Mouse (Mus musculus) retina, embryonic 14.5 days (tissue): ENCODE results near the gene Fbxo24.

Experiments used
- DNase-seq: peaks from one replicate; pipeline ENCODE4 v3.0.0-alpha.2; 2015; ENCODE audit warnings: low spot score

Fbxo24 gene

GRCm38 (mm10) chr5:137562965-137563364, 65.8 kb downstream of the Fbxo24 start:
- DNase-seq, result no peak
